Mouse (Mus musculus) erythroid progenitor cell, adult 5-6 weeks (primary cell): ENCODE results near the gene Igfbp2. TPM values are rescaled to one million over a fixed set of nuclear protein-coding genes. Genes with fewer than 3 reads are reported as not detected.

Experiments used
- ATAC-seq: replicated peaks from 2 replicates; pipeline ENCODE4 v1.8.0; 2016; ENCODE audit warnings: moderate number of reproducible peaks, mild to moderate bottlenecking, moderate TSS enrichment, inconsistent platforms; ENCODE audit not compliant: poor library complexity, low FRiP score, severe bottlenecking
- total RNA-seq, 2 experiments: library from RNA; stranded (forward) in 1 of 2; stranded (reverse) in 1 of 2; fragments of 150-400 nt in 1 of 2; fragments of 186-747, 209-891 nt in 1 of 2; gene quantifications; 2 replicates each; pipeline versions ENCODE4 v1.2.3 to v1.2.4; 2015 to 2017; ENCODE audit warnings: low replicate concordance in 2 of 2

Igfbp2 gene
- total RNA-seq, 2 experiments from 2014 or later, result not detected

DNA sequence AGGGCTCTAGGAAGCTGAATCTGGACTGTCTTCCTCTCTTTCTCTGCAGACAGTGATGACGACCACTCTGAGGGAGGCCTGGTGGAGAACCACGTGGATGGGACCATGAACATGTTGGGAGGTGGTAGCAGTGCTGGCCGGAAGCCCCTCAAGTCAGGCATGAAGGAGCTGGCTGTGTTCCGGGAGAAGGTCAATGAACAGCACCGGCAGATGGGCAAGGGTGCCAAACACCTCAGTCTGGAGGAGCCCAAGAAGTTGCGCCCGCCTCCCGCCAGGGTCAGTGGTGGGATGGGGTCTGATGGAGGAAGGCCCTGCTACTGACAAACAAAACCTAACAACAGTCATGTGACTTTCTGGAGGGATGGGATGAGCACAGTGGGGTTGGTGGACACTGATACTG lies 24.7 kb downstream of the Igfbp2 start:
- no peak for ATAC-seq

DNA sequence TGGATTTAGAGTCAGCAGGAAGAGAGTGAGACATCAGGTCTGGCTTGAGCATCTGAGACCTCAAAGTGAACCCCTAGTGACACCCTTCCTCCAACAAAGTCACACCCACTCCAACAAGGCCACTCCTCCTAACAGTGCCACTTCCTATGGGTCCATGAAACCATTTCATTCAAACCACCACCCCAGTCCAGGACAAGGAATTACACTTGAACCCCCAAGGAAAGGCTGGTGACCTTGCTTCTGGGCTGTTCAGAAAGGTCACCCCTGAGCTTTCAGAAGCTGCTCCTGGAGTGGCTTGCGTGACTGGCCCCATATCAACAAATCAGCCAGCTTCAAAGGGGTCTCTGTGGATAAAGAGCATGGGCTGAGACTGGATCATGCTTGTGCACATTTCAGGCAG lies 29.5 kb downstream of the Igfbp2 start:
- no peak for ATAC-seq

DNA sequence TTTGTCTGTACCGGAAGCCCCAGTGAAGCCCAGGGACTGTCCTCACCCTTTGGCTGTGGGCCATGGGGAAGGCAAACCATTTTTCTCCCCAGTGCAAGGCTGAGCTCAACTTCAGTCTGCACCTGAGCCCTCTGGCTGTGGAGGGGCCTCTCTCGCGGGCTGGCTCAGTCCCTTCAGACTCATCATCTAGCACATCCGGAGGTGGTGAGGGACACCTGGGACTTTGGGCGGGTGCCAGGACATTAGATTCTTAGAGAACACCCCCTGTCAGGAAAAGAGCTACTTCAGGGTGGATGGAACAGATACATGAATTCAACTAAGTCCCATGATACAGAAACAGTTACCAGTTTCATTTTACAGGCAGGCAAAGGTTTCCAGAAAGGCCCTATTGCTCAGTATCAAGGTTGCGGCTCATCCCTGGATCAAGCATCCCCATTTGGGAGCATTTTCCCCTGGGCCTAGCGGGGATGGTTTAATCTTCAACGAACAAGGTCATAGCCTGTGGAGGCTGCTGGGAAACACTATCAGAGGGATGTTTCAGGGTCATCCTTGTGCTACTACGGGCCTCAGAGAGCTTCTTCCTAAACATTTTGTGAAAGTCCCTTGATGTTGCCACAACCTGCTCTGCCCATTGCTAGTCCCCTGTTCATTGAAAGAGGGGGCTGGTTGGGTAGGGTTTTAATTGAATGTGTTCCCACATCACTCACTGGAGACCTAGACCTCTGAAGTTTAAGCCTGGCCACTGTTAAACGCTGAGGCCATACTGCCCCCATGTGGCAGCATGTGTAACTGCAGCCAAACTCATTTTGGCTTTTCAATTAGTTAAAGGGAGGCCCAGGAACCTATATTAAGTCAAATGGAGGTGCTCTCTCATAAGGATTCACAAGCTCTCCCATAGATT lies 30.3 kb downstream of the Igfbp2 start:
- no peak for ATAC-seq

DNA sequence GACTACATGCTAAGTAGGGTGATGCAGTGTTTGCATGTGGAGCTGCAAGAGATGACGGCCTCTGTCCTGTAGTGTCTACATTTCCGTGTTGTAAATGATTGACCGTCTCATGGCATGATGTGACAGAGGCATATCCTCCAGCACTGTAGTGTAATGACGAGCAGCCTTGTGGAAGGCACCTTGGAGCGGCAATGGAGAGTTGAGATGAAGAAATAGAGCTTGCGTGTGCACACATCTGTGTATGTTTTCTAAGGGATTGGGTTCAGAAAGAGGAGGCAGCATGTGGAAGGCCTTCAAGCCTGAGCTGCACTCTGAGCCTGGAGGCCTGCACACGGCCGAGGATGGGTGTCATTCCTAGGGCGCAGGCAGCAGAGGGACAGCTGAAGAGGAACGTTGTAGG lies 31.4 kb downstream of the Igfbp2 start:
- ATAC-seq, result no peak

DNA sequence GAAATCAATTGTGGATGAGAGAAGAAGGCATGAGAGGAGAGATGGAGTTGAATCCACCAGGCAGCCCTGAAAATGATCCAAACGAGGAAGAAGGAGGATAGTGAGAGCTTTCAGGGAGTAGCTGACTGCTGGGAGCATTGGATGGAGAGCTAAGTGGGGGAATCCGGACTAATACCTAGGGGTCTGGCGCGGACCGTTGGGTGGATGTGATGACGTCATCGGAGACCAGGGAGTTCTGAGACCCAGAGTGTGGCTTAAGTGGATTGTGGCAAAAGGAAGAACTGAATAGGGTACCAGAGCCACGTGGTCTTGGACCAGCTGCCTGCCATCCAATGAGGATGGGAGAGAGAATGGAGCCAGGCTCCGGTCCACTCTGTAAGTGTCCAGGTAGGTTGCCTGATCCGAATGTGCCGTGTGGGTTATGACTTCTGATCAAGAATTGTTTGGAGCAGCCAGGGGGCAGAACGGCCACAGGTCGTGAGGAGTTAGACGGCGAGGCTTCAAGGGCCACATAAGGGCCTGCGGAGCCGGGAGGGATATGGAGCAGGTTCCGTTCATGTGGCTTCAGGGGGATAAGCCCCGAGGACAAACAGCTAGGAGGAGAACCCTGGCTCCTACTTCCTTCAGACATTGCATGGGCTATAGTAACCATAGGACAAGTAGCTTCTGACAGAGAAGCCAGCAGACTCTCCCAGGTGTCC lies 32.1 kb downstream of the Igfbp2 start:
- ATAC-seq, result no peak

DNA sequence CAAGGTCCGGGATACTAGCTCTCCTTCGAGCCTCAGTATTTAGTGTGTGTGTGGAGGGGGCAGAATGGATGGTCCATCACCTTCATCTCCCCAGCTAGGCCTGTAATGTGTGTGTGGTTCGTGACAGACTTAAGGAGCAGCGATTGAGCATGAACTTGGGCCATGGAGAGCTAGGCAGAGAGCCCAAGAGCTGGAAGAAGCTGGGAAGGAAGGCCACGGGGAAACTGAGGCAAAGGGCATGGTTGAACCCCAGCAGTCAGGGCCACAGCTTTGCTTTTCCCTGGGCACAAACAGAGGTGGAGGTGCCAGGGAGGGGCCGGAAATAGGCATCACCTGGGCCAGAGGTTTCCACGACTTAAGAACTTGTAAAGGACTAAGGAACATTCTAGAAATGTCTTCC lies 32.8 kb downstream of the Igfbp2 start:
- no peak for ATAC-seq

DNA sequence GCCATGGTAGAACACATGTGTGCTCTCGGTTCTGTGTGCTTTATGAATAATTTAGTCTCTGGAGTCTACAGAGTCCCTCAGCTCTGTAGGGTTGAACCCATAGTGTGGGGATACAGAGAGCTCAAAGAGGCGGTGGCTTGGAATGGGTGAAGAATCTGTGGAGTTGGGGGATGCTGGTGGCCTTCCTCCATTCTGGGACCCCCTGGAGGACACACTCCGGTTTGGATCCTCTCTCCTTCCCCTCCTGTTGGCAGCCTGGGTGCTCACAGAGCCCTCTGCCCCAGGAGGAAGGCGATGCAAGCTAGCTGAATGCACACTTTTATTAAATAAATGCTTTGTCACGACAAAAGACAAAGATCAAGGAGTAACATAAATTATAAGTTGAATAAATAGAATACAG lies 33.3 kb downstream of the Igfbp2 start:
- no peak for ATAC-seq

DNA sequence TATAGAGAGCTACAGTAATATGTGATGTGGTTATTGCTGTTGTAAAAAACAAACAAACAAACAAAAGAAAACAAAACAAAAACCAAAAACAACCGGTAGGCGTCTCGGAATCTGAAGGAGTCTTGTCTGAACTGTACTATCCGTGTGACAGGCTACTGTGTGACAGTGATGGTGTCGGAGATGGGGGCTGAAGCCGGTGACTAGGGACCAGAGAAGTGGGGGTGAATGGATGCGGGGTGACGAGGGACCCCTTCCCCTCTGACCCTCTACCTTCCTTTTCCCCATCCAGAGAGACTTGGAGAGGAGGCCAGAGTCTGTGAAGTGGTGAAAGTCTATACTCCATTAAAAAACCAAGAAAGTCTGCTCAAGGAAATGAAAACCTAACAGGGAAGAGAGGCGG lies 34.0 kb downstream of the Igfbp2 start:
- no peak for ATAC-seq

DNA sequence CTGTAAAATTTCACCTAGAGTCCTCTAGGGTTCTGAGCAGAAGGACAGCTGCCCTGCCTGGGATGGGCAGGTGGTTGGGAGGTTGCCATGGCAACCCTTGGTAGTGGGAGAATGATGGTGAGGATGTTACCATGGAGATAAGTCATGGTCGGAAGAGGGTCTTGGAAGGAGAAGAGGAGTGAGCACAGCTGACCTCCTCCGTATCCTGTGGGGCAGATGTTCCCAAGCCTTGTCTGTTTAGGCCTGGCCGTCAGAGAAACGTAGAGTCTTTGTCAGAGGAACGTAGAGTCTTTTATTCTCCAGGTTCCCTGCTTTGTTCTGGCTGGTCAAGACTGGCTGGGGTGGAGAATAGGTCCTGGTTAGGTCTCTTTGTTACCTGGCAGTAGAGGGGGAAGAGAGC lies 34.6 kb downstream of the Igfbp2 start:
- no peak for ATAC-seq

DNA sequence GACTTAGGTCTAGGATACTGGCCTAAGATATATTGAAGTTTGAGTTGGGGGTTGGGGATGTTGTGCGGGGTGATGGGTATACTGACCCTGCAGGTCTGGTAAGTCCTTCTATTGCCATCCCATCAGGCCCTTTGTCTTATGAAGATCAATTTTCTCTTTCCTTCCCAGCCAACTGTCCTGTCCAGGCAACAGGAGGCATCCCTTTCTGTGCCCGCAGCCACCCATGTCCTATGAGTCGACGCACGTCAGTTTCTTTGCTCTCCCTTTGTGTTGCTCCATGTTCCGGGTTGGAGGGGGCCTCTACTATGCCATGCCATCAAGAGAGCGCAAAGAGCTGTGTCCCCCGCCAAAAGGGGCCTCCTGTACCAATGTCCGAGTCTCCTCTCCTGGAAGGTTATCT lies 35.7 kb downstream of the Igfbp2 start:
- ATAC-seq, result no peak

DNA sequence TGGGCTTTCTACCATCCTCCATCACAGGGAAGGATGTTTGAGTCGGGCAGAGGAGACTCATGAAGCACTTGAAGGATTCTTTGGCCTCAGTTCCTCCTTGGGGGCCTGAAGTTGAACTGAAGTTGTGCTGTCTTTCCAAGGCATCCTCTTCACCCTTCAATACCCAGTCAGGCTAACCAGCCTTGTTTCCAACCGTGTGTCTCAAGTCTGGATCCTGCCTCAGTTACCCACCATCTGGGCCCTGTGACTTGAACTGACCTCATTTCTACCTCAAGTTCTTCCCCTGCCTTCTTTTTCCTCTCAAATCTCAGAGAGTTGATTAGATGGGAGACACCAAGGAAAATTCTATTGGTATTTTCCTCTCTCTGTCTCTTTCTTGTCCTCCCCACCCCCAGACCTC lies 36.2 kb downstream of the Igfbp2 start:
- no peak for ATAC-seq

DNA sequence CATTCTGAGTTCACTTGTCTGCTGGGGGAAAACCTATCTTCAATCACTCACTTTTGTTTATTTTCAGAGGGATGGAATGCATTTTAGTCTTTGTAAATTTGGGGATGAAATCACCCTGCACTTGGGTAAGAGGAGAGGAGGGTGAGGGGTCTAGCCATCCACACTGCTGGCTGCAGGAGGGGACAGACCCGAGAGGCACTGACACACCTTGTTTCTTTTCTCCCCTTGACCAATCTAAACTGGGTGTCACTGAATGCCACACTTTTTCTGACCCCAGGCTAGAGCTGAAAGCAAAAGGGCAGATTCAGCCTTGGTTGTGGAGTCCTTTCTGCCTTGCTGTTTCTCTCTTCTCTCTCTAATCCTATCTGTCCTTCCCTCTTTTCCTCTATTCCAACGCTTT lies 37.4 kb downstream of the Igfbp2 start:
- no peak for ATAC-seq

DNA sequence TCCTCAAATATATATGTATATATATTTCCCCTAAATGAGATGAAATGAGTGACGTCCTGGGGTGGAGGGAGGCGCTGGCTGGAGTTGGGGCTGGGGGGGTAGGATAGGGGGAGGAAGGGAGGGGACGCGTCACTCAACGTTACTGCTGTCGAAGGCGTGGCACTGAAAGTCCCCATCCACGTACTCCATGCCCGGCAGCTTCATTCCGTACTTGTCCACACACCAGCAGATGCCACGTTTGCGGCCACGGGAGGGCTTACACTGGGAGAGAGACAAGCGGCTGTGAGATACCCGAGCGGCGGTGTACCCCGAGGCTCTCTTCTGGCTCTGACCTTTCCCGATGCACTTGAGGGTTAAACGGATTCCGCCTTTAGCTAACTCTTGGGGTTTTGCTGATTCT lies 37.9 kb downstream of the Igfbp2 start:
- no peak for ATAC-seq

DNA sequence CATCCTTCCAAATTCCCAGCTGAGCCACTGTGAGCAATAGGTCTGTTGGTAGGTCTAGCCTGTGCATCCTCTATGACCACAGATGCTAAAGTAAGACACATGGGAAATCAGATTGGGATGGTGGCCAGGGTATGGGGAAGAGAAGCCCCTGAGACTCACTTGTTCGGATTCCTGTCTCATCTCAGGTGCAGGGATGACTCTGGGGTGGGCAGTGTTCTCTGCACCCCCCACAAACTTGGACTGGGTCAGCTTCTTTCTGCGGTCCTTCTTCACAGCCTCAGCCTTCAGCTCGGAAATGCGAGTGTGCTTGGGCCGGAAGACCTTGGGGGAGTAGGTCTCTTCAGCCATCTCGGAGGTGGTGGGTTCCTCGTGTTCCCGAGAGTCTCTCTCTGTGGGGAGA lies 39.4 kb downstream of the Igfbp2 start:
- ATAC-seq, result no peak

DNA sequence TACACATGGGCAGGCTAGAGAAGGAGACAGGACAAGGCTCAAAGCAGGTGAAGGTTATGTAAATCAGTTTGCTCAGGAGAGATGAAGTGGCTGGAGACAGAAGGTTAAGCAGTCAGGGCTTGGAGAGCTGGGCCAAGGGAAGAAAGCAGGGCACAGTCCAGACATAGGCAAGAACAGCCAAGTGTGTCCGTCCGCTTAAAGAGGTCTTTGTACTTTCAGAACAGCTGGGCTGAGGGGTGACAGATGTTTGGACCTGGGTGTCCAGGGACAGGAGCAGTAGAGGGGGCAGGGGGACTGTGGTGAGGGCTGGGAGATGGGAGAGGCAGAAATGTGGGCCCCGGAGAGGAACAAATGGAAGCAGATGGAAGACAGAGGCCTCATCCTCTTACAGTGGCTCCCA lies 40.0 kb downstream of the Igfbp2 start:
- no peak for ATAC-seq

DNA sequence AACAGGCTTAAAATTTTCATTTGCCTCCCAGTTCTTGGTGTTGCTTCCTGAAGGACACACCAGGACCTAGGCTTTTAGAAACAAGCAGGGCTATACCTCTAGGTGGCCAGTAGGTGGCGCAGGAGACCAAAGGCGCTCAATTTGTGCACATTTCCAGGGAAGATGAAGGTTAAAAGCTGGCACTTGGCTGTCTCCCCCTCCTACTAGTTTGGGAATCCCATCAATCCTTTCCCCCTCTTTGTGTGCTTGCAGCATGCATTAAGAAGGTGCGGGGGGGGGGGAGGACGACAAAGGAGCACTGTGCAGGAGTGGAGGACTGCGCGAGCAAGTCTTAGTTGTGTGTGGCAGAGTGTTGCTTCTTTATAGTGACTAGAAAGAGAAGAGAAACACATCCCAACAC lies 41.6 kb downstream of the Igfbp2 start:
- ATAC-seq, result no peak

DNA sequence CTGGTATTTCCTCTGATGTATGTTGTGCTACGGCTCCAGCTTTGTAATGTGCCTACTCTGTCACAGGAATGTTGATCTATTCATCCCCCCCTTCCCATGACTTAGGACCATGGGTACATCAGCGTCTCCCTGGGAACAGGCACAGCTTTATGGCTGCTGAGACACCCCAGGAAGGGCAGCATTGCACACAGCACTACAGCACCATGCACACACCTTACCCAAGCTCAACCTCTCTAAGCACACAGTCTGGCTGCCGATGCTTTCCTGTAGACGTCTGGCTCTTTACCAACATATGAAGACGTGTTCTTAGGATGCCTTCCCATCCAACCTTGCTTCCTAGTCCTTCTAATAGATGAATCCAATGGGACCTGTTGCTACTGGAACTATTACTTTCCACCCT lies 42.1 kb downstream of the Igfbp2 start:
- no peak for ATAC-seq

DNA sequence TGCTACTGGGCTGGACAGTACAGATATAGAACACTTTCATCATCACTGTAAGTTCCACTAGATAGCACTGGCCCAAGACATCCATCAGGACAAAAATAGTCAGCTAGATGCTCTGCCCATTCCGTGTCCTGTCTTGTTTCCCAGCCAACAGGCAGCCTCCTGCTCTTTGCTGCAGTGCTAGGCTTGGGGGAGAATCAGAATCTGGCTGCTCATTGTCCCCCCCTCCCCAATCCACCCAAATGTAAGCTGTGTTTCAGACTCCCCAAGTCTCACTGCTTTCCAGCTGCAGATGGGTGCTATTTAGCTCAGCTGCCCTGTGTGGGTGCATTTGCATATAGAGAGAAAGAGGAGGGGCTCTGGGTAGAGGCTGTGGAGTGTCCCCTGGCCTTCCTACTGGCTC lies 43.0 kb downstream of the Igfbp2 start:
- no peak for ATAC-seq

DNA sequence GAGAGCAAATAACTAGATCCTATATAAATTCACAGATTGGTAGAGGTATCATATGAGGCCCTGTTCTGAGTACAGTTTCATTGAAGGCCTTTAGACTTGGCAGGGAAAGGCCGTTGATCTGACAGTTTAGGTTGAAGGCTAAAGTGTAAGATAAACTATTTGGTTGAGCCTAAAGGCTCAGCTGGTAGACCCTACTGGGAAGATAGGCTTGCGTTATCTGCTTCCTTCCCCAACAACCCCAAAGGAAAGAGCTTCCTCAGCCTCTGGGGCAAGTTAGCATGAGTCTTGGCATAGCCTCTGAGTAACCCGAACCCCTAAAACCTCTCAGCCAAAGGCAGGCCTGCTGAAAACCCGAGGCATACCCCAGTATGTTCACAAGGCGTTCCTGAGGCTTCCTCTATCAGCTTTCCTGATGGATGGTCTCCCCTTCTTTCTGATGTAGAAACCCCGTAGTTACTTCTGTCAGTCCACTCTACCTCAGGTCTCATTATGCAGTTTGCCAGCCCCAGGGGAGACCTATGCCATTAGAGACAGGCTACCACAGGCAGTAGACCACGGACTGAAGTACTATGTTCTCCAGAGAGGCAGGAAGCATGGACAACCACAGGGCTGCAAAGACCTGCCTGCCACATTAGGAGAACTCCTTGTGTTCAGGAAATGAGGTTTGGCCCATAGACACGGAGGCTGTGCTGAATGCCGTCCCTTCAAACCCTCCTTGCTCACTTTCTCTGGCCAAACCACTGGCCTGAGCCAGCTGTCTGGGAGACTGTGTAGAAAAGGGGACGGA lies 44.3 kb downstream of the Igfbp2 start:
- no peak for ATAC-seq

DNA sequence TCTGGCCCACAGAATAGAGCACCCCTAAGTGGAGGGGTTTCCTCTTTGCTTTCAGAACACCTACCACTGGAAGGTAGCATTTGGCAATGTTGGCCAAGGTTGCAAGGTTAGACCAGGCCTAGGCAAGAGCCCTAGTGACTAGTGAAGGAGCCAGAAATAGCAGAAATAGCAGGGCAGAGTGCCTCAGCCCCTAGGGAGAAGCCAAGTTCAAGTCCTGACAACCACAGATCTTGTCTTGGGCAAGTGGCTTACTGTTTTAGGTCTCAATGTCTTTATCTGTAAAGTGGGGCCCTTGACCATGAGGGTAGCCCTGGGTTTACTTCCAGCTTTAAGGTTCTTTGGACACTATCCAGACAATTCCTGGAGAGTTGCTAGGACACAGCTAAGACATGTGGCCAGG lies 45.0 kb downstream of the Igfbp2 start:
- no peak for ATAC-seq
